Mouse (Mus musculus) megakaryocyte, embryonic 14.5 days (primary cell): ENCODE measurements at regions not wholly inside any gene's neighbourhood (a gene's known extent, or its start where the extent isn't known, plus 50 kb on each side); places are given as distances from the start of the nearest gene placed in this dataset.

Experiments
- H3K27me3 ChIP-seq: replicated peaks from 2 replicates; pipeline ENCODE3; 2012; ENCODE audit warnings: inconsistent platforms
- H3K36me3 ChIP-seq: replicated peaks from 2 replicates; pipeline ENCODE3; 2012; ENCODE audit warnings: low read length, inconsistent platforms, mixed read lengths
- H3K4me1 ChIP-seq: 2 replicates; pipeline ENCODE4 v1.6.1; 2012; ENCODE audit warnings: inconsistent platforms
- H3K4me3 ChIP-seq: replicated peaks from 2 replicates; pipeline ENCODE3; 2012; ENCODE audit warnings: moderate library complexity, mild to moderate bottlenecking, inconsistent platforms
- H3K9me3 ChIP-seq: 2 replicates; pipeline ENCODE4 v1.6.1; 2012; ENCODE audit warnings: inconsistent platforms
- FLI1 ChIP-seq: IDR thresholded peaks from 2 replicates; pipeline ENCODE4 v1.6.1; 2012; ENCODE audit warnings: low read length, inconsistent platforms, mixed read lengths
- GATA1 ChIP-seq: IDR thresholded peaks from 3 replicates; pipeline ENCODE4 v1.6.1; 2012; ENCODE audit warnings: mixed read lengths, low read length, inconsistent platforms, borderline replicate concordance

DNA sequence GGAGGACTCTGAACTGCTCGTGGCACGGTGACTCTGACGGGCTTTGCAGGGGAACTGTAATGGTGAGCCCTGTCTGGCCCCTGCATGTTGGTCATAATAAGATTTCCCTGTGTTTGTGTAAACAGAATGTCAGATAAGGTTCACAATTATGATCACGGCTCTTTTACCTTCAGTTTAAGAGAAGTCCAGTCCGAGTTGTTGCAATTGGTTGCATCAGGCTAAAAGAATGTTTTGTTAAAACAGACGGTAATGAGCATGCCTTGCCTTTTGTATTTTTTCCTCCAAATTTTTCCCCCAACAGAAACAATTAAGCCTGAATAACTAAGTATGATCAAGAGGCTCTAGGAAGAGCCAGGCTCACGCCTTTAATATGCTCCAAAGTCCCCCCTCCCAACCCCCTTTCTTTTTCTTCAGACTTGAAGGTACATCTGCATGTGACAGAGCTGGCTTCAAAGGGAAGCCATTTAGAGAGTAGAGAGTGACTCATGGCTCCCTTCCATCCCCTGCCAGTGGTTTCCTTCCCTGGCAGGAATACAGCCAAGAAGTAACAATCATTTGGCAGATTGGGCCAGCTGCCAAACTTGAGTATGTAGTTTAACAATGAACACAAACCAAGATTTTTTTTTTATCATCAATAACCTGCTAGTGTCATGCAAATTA, 93.3 kb upstream of the Meis1 start:
- TF ChIP-seq FLI1, result no peak
- no peak for TF ChIP-seq GATA1
- Histone ChIP-seq H3K9me3 (no peaks in the 10 kb centered on the region), H3K4me1 (no peaks in the 10 kb centered on the region), H3K36me3 (no peaks in the 10 kb centered on the region), H3K27me3 (no peaks in the 10 kb centered on the region), H3K4me3 (no peak overlapping the region)

DNA sequence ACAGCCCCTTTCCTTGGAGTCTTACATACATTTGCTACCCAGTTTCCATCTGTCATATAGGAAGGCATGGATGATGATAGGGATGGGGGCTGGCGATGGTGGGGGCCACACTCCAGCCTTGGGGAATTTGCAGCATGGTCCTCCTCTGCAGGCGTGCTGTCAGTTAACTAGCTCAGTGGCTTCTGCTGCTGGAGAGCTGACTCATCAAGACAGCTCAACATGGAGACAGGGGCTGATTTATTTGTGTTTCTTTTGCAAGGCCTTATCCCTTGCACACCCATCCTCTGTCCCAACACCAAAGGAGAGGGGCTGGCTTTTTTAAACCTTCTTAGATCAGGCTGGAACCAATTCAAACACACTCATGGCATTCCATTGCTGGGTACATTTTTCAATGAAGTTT, 98.3 kb upstream of the Meis1 start:
- H3K36me3 ChIP-seq, result no peaks in the 10 kb centered on the region

GRCm38 (mm10) chr11:19118258-19118657, 99.5 kb upstream of the Meis1 start:
- Histone ChIP-seq H3K36me3 (no peaks in the 10 kb centered on the region), H3K4me1 (no peaks in the 10 kb centered on the region), H3K9me3 (no peaks in the 10 kb centered on the region), H3K27me3 (no peaks in the 10 kb centered on the region), H3K4me3 (no peak overlapping the region)
- no peak for TF ChIP-seq GATA1
- no peak for TF ChIP-seq FLI1

More for the DNA sequence above, 98.3 kb upstream of the Meis1 start:
- Histone ChIP-seq H3K4me3 (no peak overlapping the region), H3K9me3 (no peaks in the 10 kb centered on the region), H3K4me1 (no peaks in the 10 kb centered on the region), H3K27me3 (no peaks in the 10 kb centered on the region)
- TF ChIP-seq FLI1, result no peak
- TF ChIP-seq GATA1, result no peak

DNA sequence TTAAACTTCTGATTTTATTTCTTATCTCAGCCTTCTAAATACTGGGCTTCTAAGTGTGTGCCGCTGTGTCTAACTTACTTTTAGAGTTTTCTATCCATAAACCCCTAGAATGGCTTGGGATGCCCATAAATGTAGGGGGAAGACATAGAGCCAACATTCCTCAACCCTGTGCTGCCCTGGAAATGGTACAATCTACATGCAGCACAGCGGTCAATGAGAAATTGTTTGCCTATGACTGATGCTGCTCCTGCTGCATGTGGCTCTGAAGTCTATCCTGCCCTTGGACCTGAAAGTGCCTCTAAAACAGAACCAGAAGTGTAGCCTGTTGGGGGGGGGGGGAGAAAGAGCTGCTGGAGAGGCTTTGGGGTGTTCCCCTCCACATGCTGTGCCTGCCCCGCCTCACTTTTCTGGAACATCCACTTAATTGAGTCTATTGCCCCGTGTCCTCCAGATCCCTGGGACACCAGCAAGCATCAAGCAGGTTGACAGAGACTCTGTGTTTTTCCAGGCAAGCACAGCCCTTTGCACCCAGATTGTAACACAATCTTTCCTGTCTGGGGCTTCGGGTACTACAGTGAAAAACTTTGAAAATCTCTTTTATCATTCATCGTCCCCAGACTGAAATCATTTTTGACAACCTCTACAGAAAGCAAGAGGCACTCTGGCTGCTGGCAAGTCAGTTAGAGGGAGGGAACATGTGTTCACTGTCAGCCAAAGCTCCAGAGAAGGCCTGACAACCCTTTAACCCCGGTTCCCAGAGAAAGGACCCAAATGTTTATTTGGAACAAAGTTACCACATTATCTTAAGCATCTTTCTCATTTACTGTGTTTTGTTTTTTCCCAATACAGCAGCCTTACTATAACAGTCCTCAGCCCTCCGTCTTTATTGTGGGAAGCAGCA, 101.4 kb upstream of the Meis1 start:
- no peaks in the 10 kb centered on the region for H3K27me3 ChIP-seq
- H3K4me3 ChIP-seq, result no peak overlapping the region
- H3K36me3 ChIP-seq, result no peaks in the 10 kb centered on the region
- no peaks in the 10 kb centered on the region for H3K9me3 ChIP-seq
- no peak for TF ChIP-seq FLI1
- no peaks in the 10 kb centered on the region for H3K4me1 ChIP-seq

GRCm38 (mm10) chr11:19120871-19121270, 102.1 kb upstream of the Meis1 start:
- TF ChIP-seq GATA1 (no peak), FLI1 (no peak)
- Histone ChIP-seq H3K4me3 (no peak overlapping the region), H3K36me3 (no peaks in the 10 kb centered on the region), H3K27me3 (no peaks in the 10 kb centered on the region), H3K4me1 (no peaks in the 10 kb centered on the region), H3K9me3 (no peaks in the 10 kb centered on the region)

DNA sequence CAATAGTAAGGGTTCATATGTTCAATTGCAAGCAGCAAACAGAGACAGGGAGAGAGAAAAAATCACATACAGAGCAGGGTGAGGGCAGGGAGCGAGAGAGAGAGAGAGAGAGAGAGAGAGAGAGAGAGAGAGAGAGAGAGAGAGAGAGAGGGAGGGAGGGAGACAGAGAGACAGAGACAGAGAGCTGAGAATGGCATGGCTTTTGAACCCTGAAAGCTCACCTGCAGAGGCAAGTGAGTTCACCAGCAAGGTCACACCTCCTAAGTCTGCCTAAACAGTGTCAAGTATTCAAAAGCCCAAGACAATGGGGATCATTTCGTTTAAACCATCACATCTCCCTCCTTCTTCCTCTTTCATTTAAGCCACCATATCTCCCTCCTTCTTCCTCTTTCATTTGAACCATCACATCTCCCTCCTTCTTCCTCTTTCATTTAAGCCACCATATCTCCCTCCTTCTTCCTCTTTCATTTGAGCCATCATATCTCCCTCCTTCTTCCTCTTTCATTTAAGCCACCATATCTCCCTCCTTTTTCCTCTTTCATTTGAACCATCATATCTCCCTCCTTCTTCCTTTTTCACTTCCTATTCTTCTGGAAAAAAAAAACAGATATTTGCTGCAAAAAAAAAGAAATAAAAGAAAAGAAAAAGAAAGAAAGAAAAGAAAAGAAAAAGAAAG, 116.7 kb upstream of the Meis1 start:
- Histone ChIP-seq H3K36me3 (no peaks in the 10 kb centered on the region), H3K4me3 (no peak overlapping the region), H3K9me3 (no peaks in the 10 kb centered on the region), H3K27me3 (no peaks in the 10 kb centered on the region), H3K4me1 (no peaks in the 10 kb centered on the region)
- TF ChIP-seq FLI1, result no peak
- no peak for TF ChIP-seq GATA1

- no peaks in the 10 kb centered on the region for H3K9me3 ChIP-seq
- no peaks in the 10 kb centered on the region for H3K4me1 ChIP-seq
- no peak for TF ChIP-seq GATA1
- TF ChIP-seq FLI1, result no peak
Observed at GRCm38 (mm10) chr11:19138423-19138822, 119.6 kb upstream of the Meis1 start.

GRCm38 (mm10) chr11:19138831-19139230, 120.0 kb upstream of the Meis1 start:
- Histone ChIP-seq H3K4me1 (no peaks in the 10 kb centered on the region), H3K36me3 (no peaks in the 10 kb centered on the region), H3K9me3 (no peaks in the 10 kb centered on the region), H3K4me3 (no peak overlapping the region), H3K27me3 (no peaks in the 10 kb centered on the region)
- TF ChIP-seq FLI1 (no peak), GATA1 (no peak)

More at GRCm38 (mm10) chr11:19138423-19138822, 119.6 kb upstream of the Meis1 start:
- Histone ChIP-seq H3K36me3 (no peaks in the 10 kb centered on the region), H3K27me3 (no peaks in the 10 kb centered on the region), H3K4me3 (no peak overlapping the region)

DNA sequence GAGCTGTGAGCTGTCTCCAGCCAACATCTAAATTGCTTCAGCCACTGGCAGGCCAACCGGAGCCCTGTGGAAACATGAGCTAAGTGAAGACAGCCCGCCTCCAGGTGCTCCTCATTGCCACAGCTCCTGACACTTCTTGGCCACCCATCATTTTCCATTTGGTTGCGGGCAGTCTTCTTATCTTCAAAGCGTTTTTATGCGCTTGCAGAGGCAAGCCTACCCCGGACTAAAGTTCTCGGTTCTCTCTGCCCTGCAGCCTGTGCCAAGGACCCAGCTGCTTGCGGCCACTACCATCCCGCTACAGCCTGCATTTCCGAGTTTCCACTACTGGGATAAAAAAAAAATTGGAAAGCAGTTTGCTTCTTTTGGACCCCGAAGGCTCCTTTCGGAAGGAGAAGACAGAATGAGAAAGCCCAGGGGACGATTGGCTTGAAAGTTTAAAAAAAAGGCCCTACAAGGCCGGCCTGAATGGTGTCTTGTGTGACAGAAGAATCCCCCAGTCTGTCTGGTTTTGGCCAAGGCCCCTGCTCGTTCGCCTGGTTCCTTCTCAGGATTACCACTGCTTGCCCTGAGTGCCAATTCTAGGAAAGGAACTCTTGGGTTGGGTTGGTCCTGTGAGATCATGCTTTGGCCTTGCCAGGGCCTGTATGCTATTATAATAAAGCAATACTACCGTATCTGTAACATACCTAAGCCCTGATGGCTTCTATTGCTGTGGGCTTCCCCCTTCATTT, 124.6 kb upstream of the Meis1 start:
- H3K9me3 ChIP-seq, result no peaks in the 10 kb centered on the region
- no peak for TF ChIP-seq FLI1
- no peak for TF ChIP-seq GATA1
- no peaks in the 10 kb centered on the region for H3K36me3 ChIP-seq
- H3K27me3 ChIP-seq, result no peaks in the 10 kb centered on the region
- no peaks in the 10 kb centered on the region for H3K4me1 ChIP-seq
- no peak overlapping the region for H3K4me3 ChIP-seq
